Mouse (Mus musculus): ENCODE results near the gene Ythdc1.

DNA sequence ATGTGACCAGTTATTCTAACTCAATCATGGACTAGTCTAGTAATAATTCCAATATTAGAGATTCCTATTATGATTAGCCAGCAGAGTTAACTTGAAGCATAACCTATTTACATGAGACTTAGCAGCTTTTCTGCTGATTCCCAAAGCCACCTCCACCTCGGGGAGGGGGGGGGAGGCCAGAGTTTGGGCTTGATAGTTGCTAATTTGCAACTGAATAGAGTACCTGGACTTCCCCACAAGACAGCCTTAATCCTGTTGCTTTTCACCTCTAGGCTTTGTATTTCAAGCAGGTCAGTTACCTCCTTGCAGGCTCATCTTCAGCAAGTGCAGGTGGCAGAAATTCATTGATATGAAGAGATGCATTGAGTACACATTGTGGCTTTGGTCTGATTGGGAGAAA, 53.7 kb downstream of the Ythdc1 start:
- no peak for TF ChIP-seq CTCF (IDR thresholded peaks at IDR 0.05; ENCODE audit: extremely low read depth, insufficient read length, insufficient replicate concordance, low read depth, low read length)
- no peak for TF ChIP-seq POLR2A (IDR thresholded peaks at IDR 0.05; ENCODE audit: low read depth, low read length)

Data from small intestine, adult 2 months (tissue).